Mouse (Mus musculus): ENCODE results near the gene Prkce.

Prkce gene

DNA sequence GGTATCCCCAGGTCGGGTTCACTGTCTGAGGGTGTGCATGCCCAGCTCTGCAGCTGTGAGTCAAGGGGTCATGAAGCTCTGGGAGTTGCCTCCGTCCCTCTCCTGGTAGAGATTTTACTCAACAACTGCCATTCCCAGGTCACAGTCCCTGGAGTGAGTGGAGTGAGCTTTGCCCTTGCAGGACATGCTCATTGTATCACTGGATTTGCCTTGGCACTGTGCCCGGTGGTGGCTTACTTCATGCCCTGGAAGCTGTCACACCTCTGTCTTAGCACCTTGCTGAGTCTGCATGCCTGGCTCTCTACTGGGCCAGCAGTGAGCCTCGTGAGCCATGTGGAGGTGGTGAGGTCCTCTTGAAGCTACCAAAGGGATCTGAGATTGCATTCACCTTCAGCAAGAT, 167.4 kb downstream of the Prkce start:
- no peak for DNase-seq (ENCODE audit: low spot score)

DNA sequence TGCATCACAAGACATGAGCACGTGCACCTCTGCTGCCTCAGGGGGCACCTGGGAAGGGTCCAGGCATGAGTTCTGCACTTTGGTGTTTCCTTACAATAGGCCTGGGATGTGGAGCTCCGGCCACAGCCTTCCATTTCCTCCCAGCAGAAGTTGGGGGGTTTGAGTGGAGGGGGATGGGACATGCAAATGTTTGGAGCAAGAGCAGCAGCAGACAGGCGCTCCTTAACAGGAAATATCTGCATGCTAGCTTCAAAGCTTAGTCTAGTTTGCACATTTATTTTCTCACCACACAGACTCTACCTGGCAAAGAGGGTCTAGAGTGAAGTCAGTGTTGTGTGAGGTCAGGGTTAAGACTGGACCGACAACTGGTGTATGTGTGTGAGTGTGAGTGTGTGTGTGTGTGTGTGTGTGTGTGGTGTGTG, 169.1 kb downstream of the Prkce start:
- no peak for DNase-seq (ENCODE audit: low spot score)

DNA sequence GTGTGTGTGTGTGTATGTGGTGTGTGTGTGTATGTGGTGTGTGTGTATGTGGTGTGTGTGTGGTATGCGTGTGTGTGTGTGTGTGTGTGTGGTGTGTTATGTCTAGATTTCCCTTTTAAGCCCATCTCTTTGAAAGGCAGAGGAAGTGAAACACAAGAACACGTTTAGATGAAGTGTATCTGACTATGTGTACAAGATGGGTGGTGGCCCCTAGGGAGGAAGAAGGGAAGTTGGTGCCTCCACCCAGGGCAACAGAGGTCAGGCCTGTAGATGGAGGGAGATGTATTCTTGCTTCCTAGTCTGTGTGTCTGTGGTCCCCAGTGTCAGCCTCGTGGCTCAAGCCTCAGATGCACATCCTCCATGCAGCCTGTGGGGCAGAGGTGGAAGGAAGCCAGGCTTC, 169.5 kb downstream of the Prkce start:
- DNase-seq (ENCODE audit: low spot score): peak; percentile 61

DNA sequence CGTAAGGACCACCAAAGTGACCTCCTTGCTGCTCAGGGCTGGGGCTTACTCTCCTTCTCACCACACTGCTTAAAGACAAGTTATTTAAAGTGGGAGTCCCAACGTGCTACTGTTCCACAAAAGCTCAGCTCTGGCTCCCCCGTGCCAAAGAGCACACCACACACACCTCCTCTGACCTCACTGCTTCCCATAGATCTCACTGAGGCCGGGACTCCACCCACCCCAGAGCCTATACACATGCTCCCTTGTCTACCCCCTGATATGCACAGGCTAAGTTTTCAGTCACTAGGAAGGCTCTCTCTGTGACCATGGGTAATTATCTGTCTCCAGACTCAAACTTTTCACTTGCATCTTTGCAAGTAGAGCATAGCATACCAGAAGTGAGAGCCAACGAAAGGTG, 170.7 kb downstream of the Prkce start:
- no peak for DNase-seq (ENCODE audit: low spot score)

DNA sequence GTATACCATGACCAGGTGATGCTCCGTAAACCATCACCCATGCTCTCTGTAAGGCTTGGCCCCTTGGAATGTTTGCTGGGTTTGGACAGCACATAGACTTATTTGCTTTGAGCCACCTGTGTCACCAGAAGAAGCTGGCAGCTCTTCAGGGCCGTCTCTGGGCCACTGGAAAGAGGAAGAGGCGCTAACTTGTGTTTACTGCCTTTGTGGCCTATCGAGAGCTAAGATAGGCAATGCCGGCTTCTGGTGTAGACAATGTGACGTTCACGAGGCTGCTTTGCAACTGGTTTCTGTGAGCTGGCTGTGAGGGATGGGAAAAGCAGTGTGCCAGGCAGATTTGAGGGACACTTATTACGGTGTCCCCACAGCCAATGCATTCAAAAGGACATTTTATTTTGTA, 176.4 kb downstream of the Prkce start:
- DNase-seq (ENCODE audit: low spot score): no peak

DNA sequence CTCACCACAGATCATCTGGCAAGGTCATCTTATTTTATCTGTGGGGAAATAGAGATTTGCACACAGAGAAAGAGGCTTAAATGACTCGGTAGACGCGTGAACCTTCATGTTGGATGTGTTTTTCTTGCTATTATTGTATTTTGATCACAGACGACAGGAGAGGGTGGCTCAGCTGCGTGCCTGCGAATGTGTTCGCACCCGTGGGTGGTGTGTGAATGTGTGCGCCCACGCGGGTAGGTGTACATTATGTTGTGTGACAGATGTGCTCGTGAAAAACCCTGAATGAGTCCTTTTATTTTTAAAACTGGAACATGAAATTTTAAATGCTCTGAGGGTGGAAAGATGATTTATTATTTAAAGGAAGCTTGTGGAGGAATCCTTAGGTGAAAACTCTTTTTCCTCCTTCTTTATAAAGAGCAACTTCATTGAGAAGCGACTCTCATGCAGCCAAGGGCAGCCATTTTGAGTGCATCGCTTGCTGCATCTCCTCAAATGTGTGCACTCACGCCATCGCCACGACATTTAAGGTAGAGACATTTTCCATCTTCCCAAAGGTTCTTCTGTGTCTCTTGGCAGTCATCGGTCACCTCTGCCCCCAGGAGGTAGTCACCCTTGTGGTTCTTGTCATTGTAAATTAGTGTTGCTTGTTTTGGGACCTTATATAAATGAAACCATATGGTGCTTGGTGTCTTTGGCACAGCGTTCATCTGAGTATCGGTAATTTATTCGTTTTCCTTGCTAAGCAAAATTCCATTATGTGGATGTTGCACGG, 177.8 kb downstream of the Prkce start:
- no peak for DNase-seq (ENCODE audit: low spot score)

DNA sequence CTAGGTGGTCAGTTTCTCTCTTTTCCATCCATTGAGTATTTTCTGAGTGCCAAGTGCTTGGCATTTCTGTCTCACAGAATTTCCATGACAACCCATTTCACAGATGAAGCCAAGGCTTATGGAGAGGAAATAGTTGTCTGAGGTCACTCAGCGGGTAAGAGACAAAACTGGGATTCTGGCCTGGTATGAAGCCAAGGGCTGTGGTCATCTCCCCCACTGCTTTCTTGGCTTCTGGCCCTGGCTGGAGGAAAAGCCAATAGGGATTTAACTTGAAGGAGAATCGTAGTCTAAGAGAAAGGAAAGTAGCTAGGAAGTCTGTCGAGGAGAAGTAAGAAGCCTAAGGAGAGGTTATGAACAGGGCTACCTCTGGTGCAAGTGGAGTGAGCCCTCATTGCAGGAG, 182.7 kb downstream of the Prkce start:
- DNase-seq (ENCODE audit: low spot score): no peak

DNA sequence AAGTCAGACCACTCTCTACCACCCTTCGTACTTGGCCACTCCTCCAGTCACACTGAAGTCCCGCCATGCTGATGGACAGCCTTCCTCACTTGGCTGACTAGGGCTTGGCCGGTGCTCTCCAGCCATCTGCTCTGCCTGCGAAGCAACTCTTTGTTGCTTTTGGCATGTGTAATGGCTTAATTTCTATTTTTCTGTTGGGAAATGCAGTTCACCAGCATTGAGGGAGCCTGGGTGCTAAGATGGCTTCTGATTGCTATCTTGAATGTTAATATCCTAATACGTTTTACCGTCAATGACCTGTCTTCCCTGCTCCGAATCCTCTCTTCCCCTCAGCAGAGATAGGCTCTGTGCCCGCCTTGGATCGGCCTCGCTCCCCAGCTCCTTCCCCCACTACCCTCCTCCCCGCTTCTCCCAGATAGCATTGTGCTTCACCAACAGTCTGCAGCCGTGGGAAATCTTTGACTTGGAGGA, 183.2 kb downstream of the Prkce start:
- DNase-seq (ENCODE audit: low spot score): no peak

DNA sequence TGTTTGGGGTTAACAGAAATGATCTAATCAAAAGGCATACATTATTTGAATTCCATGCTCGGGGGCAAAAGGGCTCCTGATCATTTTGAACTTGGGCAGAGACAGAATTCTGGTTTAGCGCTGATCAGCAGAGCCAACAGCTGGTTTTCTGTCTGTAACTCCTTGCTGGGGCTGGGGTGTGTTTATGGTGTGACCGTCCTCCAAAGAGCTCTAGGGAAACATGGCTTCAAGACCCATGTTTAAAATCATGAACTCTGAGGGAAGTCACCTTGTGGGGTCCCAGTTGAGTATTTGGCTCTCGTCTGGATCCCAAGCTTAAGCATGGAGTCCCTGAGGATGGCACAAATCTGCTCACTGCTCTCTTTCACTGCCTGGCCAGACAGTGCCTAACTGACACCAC, 183.7 kb downstream of the Prkce start:
- DNase-seq (ENCODE audit: low spot score): no peak

DNA sequence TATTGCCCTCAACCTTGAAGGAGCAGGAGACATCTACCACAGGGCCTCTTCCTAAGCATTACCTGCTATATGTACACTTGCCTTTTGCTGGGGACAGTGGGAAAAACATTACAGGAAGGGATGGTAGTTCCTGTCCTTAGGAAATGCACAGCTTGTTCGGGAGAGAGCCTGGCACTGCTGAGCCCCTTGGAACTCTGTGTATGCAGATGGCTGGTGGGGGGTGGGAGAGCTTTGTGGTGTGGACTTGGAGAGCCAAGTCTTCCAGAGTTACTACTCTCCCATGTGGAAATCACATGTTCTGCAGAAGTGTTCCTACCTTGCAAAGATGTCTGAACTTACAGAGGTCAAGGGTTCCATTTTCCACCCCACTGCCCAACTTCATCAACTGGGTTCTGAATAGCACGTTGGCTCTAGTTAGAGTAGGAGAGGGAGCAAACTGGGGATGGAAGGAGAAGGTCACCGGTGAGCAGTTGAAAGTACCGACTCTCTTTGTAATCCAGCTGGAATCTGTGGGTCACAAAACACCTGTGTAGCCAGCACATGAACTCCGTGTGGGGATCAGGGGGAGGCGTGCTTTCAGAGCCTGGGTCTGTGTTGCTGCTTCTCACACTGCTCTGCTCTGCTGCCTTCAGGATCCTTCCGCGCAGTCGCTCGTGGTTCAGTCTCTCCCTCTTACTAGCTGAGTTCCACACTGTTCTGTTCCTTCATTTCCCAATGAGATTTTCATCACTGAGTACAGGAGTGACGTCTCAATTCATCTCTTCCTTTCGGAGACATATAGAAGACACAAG, 184.9 kb downstream of the Prkce start:
- DNase-seq (ENCODE audit: low spot score): no peak

DNA sequence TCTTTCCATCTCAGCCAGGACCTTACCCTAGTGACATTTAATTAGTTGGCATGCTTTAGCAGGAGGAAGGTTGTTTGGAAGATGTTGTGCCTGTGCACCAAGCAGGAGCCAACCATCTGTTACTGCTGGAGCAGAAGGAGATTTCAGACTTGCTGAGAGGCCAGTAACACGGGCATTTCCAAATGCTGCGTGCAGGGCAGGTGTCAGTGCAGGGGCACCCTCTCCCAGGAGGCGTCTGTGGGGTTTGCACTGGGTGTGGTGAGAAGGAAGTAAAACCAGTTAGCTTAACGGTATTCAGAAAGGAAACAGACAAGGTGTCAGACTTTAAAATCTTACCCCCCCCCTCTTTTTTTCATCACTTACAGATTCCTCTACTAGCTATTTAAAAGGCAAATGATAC, 186.1 kb downstream of the Prkce start:
- peak; percentile 25 for DNase-seq (ENCODE audit: low spot score)

DNA sequence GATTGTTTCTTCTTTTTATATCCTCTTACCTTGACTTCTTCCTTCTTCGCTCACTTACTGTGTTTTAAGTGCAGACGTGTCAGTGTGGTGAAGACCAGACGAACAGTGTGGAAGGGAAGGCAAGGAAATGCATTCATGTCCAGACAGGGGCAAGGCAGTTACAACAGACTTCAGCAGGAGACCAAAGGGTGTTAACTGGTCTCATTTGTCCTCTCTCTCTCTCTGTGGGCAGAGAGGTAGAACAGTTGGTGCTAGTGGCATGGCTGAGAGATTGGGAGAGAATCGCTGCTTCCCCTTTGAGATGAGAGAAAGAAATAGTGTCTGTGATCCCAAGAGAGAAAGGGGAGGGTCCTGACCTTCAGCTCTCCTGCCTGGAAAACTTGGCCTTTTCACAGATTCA, 186.5 kb downstream of the Prkce start:
- no peak for DNase-seq (ENCODE audit: low spot score)

DNA sequence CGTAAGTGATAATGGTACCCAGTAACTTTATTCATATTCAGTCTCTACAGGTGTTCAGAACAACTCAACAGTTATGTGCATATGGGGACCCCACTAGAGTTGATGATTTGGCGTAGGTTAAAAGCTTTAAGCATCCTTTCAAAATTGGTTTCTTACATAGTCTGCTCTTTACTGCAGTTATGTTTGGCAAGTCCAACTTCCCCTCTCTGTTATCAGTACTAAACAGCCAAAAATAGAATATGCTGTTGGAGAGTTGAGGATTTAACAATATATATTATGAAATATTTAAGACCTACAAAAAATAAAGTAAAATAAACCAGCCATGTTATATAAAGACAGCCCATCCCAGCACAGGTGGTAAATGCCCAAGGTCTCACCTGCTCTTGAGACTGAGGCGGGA, 187.3 kb downstream of the Prkce start:
- DNase-seq (ENCODE audit: low spot score): no peak

DNA sequence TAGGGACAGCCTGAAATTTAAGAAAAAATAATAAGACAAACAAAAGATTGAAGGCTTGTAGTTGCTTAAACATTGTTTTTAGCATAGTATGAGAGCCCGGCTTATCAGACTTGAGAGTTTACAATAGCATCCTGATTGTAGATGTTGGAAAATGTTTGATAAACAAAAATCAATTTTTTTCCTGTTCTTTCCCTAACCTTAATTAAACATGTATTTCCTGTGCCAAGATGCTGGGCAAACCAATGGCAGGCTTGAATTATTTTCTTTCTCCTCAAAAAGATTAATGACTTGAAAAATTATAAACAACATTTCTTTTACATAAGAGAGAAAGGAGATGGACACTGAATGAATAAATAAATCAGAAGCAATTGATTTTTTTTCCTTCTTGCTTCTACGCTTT, 187.7 kb downstream of the Prkce start:
- DNase-seq (ENCODE audit: low spot score): no peak

DNA sequence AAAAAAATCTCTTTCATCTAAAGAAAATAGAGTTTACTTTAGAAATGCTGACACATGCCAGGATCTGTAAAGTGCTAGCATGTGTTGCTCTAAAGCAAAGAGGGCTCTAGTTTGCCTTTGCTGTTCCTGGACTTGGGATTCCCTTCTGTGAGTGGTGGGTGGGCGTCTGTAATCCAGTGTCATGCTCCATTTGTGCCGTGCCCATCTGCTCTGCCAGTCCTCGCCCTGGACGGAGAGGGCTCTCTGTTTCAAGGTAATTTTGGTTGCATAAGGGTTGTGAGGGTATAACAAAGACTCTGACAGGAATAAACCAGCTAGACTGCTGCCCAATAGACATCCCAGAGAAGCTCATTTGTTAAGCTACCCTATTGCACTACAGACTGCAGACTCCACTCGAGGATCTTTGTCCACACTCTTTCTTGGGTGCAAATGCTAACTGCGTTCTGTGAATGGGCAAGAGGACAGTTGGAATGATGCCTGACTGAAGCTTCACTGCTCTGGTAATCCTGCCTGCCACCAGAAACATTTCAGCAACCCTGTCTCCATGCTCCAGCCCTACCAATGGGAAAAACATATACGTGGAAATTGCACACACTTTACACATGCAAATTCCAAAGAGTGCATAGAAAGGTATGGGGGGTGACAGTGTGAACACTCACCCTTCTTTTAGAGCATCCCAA, 188.3 kb downstream of the Prkce start:
- no peak for DNase-seq (ENCODE audit: low spot score)

DNA sequence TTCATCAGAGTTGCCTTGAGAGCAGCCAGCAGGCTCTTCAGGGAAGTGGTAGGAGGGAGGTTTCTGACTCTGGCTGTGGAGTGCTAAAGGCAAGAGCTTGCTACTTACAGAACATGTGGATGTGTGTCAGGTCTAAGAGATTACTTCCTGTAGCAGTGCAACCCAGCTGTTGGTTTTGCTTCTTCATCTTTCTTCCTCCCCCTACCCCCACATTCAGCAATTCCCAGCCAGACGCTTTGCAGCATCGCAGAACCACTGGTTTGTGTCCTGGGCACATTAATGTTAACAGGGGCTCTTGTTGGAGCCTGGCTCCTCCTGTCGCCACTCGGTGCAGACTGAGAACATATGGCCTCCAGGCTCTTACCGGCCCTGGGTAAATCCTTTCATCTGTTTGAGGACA, 190.8 kb downstream of the Prkce start:
- DNase-seq (ENCODE audit: low spot score): no peak

DNA sequence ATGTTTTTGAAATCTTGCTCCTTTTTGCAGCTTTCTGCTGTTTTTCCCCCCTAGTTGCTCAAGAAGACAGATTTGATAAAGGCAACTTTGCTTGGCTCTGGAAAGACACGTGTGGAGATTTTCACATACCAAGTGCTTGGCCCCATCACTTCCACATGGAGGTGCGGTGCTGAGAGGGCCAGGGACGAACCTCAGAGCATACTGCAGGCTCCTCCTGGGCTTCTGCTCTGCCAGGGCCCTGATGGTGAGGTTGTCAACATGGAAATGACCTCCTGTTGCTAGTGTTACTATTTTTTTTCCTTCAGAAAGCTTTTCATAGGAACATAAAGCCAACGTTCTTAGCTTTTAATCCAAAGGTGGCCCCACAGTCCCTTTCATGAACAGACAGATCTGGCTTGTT, 191.3 kb downstream of the Prkce start:
- no peak for DNase-seq (ENCODE audit: low spot score)

DNA sequence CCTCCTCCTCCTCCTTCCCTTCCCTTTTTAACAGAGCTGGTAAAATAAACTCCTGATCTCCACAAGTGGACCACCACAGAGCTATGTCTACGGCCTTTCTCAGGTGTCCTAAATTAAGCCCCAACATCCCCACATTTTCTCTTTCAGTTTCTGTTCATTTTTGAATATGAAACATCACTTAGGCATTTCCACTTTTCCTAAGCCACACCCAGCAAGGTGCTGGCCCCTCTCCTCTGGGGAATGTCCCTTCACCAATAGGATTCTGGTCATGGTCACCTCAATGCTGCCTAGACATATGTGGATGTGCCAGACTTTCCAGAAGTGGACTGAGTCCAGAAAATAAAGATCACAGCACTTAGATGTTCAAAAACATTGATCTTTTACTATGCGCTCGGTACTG, 193.3 kb downstream of the Prkce start:
- DNase-seq (ENCODE audit: low spot score): no peak

DNA sequence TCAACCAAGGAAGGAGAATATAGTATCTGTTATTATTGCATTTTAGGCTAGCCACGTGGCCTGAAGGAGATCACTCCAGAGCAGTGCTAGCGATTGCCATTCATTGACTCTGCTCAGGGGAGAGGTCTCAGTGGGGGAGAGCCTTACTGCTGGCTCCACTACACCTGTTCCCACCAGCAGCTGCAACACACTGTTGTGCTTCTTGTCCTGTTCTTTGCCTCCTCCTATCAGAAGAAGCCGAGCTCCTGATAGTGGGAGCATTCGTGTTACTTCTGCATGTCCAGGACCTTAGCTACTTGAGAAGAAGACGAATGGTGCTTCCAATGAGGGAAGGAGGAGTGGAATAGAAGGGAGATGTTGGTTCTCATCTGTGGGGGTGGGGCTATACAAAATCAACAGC, 195.8 kb downstream of the Prkce start:
- no peak for DNase-seq (ENCODE audit: low spot score)

DNA sequence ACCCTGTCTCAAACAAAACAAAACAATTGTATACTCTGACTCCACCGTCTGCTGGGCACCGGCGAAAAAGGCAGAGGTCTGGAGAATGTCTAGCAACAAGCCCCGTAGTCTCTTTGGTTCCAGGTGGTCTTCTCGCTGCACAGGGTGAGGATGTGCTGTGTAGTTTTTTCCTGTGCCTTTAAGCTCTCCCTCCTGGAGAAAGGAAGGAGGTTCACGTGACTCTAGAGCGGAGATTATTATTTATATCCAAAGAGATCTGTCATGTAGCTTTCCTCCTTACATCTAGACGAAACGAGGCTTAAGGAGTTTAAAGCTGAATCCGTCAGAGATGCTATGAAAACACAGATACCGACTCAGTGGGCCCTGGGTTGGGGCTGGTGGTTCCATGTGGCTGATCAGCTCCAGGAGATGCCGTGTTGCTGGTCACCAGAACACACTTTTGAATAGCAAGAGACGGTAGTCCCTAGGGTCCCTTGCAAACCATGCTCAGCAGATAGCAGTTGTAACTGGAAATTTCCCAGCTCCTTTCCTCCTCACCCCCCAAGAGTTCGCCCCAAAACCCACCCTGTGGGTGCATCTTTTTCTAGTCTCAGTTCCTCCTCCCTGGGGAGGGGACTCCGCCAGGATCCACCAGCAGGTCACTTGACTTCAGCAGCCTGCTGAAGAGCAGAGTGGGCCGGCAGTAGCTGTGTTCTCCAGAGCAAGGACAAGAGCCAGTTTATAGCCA, 196.9 kb downstream of the Prkce start:
- DNase-seq (ENCODE audit: low spot score): no peak

DNA sequence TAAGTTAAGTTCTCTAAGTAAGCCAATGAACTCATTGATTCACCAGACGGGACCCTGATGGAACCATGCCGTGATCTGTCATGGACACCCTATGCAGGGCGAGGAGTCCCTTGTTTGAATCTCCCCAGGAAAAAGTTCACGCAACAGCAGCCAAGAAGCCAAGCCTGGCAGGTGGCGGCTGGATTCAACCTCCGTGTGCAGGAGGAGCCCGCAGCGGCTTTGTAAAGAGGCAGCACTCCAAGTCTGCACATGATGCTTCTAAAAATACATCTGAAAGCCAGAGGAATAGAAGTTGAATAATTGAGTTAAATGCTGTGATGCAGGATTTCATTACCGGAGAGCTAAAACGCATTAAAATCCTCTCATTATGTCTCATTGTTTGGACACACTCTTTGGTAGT, 199.3 kb downstream of the Prkce start:
- DNase-seq (ENCODE audit: low spot score): no peak

DNA sequence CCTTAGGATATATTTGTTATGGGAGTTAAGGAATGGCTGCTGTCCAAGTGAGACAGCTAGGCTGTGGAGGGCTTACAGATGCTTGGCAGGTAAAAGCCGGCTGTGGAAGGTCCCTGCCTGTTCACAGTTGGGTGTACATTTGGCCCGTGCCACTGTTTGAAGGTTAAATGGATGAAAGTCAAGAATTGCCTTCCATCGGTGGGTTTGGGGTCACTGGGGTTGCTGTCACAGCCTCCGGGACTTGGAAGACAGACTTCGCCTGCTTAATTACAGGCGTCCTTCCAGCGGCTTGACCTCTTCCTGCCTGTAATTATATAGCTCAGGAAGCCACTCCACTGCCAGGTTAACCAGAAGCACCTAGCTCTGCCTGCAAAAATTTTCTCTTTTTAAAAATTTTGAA, 200.1 kb downstream of the Prkce start:
- DNase-seq (ENCODE audit: low spot score): no peak
